Mouse (Mus musculus): ENCODE results near the gene Gm20388. TPM values are rescaled to one million over a fixed set of nuclear protein-coding genes. Genes with fewer than 3 reads are reported as not detected.
A peak's percentile ranks its signal among the peaks of the same experiment; 100 is the strongest.
"Not testable (repeated sequence)": the region's sequence is repeated elsewhere in the genome, so short reads cannot be mapped to it uniquely, and the experiment has no call there.

Gm20388 gene
- polyA plus RNA-seq, 1 experiment from 2014 or later: not detected

GRCm38 (mm10) chr8:121127291-121127701 is 1216.7 kb downstream of the Gm20388 start:
- peaks cover 20% of the 10 kb centered on the region for H3K4me1 ChIP-seq
- no peak overlapping the region for H3K9ac ChIP-seq (replicated peaks)
- WGBS: 2% methylated on average over 11 of the region's 11 CpGs
- H3K4me3 ChIP-seq: no peak overlapping the region
- no peaks in the 10 kb centered on the region for H3K36me3 ChIP-seq
- no peak overlapping the region for H3K4me2 ChIP-seq (replicated peaks)
- peaks cover 97% of the 10 kb centered on the region for H3K27me3 ChIP-seq
- H3K27ac ChIP-seq (replicated peaks): no peak overlapping the region
- H3K9me3 ChIP-seq: no peaks in the 10 kb centered on the region
- no peak for ATAC-seq (replicated peaks)

DNA sequence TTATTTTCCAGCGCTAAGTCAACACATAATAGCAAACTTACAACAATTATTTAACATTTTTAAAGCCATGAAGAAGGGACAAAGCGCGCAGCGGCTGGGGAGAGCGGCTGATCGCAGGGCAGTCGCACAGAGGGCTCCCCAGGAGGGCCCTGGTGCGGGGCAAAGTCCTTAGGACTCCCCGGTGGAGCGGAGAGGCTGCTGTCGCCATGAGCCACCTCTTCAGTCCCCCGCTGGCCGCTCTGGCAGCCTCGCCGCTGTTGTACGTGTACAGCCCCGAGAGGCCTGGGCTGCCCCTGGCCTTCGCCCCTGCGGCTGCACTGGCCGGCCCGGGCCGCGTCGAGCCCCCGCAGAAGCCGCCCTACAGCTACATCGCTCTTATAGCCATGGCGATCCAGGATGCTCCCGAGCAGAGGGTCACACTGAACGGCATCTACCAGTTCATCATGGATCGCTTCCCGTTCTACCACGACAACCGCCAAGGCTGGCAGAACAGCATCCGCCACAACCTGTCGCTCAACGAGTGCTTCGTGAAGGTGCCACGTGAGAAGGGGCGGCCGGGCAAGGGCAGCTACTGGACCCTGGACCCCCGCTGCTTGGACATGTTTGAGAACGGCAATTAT is 1217.2 kb downstream of the Gm20388 start, which contains the start of gene Foxl1:
Gene Foxl1 (plus strand): TSS at position 185 of the 620 bp plus-strand sequence.
- under 1% methylated on average over 43 of the region's 43 CpGs for WGBS
- H3K4me3 ChIP-seq: peak within 1 kb of the TSS; percentile 12
- peaks cover 97% of the 10 kb centered on the region for H3K27me3 ChIP-seq
- peak within 1 kb of the TSS; percentile 7; the same call in 1 of the 2 replicates for H3K4me2 ChIP-seq (replicated peaks)
- H3K36me3 ChIP-seq: no peaks in the 10 kb centered on the region
- no peak within 1 kb of the TSS for H3K27ac ChIP-seq (replicated peaks)
- ATAC-seq (replicated peaks): no peak
- H3K9me3 ChIP-seq: no peaks in the 10 kb centered on the region
- no peak within 1 kb of the TSS for H3K9ac ChIP-seq (replicated peaks)
- peaks cover 20% of the 10 kb centered on the region for H3K4me1 ChIP-seq

DNA sequence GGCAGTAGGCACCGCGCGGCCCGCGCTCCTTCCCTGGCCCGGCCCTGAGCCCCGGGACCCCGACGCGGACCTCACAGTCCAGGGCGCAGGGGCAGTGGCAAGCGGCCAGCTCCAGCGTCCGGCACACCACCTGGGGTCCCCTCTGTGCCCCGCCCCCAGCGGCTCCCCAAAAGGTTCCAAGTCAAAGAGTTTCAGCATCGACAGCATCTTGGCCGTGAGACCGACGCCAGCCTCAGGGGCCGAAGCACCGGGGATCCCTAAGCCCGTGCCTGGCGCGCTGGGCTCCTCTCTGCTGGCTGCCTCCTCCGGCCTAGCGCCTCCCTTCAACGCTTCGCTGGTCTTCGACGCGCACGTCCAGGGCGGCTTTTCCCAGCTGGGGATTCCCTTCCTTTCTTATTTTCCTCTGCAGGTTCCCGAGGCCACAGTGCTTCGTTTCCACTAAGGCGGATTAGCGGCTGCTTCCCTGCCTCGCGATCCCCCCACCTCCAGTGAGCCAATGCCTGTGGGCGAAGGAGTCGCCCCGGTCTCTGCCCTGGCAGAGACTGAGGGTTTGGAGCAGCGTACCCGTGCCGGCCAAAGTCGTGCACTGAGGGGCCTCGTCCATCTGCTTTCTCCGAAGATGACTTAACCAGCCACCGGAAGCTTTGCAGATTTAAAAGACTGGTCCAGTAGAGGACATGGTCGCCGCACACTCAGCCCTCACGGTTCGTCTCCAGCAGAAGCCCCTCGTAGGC is 1218.1 kb downstream of the Gm20388 start:
- 1% methylated on average over 55 of the region's 55 CpGs for WGBS
- ATAC-seq (replicated peaks): no peak

DNA sequence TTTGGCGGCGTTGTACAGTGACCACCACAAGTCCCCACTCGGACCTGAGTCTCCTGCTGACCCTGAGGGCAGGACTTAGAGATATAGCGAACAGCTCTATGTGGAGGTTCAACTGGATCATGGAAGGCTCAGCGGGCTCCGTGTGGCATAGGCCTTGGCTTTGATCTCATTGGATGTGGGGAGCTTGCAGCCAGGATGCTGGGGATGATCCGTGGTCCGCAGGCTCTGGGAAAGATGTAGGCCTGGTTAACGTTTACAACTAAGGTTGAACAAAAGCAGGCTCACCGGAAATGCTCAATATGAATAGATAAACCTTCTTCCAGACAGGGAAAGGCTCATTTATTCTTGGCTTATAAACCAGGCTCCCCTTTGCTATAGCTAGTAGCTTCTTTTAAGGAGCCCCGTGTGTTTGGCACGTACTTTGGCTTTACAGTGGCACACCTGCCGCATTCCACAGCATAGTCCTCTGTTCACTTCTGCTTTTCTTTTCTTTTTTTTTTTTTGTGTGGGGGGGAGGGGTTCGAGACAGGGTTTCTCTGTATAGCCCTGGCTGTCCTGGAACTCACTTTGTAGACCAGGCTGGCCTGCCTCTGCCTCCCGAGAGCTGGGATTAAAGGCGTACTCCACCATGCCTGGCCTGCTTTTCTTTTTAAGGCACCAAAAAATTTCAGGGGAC is 1218.8 kb downstream of the Gm20388 start:
- Histone ChIP-seq H3K27me3 (peaks cover 87% of the 10 kb centered on the region), H3K4me1 (peaks cover 20% of the 10 kb centered on the region), H3K36me3 (no peaks in the 10 kb centered on the region), H3K27ac (replicated peaks) (no peak overlapping the region), H3K9me3 (no peaks in the 10 kb centered on the region), H3K4me2 (replicated peaks) (no peak overlapping the region), H3K4me3 (no peak overlapping the region), H3K9ac (replicated peaks) (no peak overlapping the region)
- no peak for ATAC-seq (replicated peaks)
- WGBS: 12% methylated on average over 16 of the region's 16 CpGs

More for the DNA sequence above, 1218.1 kb downstream of the Gm20388 start:
- no peak overlapping the region for H3K27ac ChIP-seq (replicated peaks)
- peaks cover 90% of the 10 kb centered on the region for H3K27me3 ChIP-seq
- H3K36me3 ChIP-seq: no peaks in the 10 kb centered on the region
- no peak overlapping the region for H3K9ac ChIP-seq (replicated peaks)
- peak overlapping the region; percentile 12 for H3K4me3 ChIP-seq
- no peaks in the 10 kb centered on the region for H3K9me3 ChIP-seq
- peak overlapping the region; percentile 7; the same call in 1 of the 2 replicates for H3K4me2 ChIP-seq (replicated peaks)
- H3K4me1 ChIP-seq: peaks cover 20% of the 10 kb centered on the region

DNA sequence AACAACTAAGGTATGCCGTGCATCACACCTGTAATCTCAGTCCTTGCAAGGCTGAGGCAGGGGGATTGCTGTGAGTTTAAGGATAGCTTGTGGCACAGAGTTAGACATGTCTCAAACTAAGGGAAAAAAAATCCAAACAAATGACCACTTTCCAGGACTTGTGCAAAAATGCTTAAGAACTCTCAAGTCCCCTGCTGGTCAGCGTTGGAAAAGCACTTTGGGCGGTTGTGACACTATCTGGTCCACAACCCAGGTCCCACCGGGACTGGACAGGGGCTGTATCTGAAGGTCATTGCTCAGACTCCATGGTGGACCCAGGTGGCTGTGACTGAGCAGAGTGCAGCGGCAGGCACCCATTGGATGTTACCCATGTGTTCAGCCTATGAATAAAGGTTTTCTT is 1219.9 kb downstream of the Gm20388 start:
- WGBS: 33% methylated on average over 5 of the region's 5 CpGs
- no peak for ATAC-seq (replicated peaks)
- Histone ChIP-seq H3K9me3 (no peaks in the 10 kb centered on the region), H3K4me3 (no peak overlapping the region), H3K27ac (replicated peaks) (no peak overlapping the region), H3K36me3 (no peaks in the 10 kb centered on the region), H3K4me1 (peaks cover 17% of the 10 kb centered on the region), H3K9ac (replicated peaks) (no peak overlapping the region), H3K4me2 (replicated peaks) (no peak overlapping the region), H3K27me3 (peaks cover 75% of the 10 kb centered on the region)

GRCm38 (mm10) chr8:121132961-121133513 is 1222.4 kb downstream of the Gm20388 start:
- Histone ChIP-seq H3K27ac (replicated peaks) (no peak overlapping the region), H3K9ac (replicated peaks) (no peak overlapping the region), H3K27me3 (peaks cover 50% of the 10 kb centered on the region), H3K4me1 (peaks cover 11% of the 10 kb centered on the region), H3K9me3 (no peaks in the 10 kb centered on the region), H3K4me3 (no peak overlapping the region), H3K4me2 (replicated peaks) (no peak overlapping the region), H3K36me3 (no peaks in the 10 kb centered on the region)
- no peak for ATAC-seq (replicated peaks)
- WGBS: 71% methylated on average over 5 of the region's 5 CpGs

DNA sequence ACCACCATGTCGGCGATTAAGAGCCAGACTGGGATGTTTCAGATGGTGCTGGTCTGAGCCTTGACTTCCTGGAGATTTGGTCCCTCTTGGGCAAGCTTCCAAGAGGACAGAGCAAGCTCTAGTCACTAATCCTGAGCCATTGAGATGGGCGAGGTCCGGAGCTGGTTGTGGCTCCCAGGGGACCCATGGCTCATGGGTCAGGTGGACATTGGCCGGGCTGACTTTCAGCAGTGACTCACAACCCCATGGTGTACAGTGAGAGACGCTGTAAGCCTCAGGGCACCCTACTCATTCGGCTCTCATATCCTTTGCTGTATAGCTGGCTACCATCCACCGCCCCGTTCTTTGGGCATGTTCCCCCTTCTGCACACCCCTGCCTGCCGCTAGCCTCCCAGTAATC is 1223.5 kb downstream of the Gm20388 start:
- H3K27me3 ChIP-seq: peaks cover 40% of the 10 kb centered on the region
- no peak overlapping the region for H3K27ac ChIP-seq (replicated peaks)
- peaks cover under 1% of the 10 kb centered on the region; the same call in 1 of the 2 replicates for H3K4me1 ChIP-seq
- H3K4me2 ChIP-seq (replicated peaks): no peak overlapping the region
- no peaks in the 10 kb centered on the region for H3K36me3 ChIP-seq
- H3K9me3 ChIP-seq: no peaks in the 10 kb centered on the region
- 86% methylated on average over 10 of the region's 10 CpGs for WGBS
- H3K4me3 ChIP-seq: no peak overlapping the region
- ATAC-seq (replicated peaks): no peak
- no peak overlapping the region for H3K9ac ChIP-seq (replicated peaks)

DNA sequence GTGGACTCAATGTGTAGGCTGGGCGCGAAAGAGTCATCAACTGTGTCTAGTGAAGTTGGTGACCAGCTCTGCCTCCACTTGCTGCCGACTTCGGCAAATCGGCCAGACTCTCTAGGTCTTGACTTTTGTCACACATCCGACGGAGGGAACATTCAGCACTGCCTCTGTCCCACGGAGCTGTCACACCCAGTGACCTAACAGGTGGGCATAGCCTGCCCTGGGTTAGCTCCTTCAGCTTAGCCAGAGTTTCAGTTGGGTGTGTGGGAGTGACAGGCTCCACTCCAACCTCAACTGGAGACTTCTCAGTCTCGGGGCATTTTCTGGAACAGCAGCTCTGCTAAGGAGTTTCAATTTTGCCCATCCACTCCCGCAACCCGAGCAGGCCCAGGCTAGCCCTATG is 1223.9 kb downstream of the Gm20388 start:
- H3K27ac ChIP-seq (replicated peaks): no peak overlapping the region
- no peaks in the 10 kb centered on the region for H3K36me3 ChIP-seq
- 85% methylated on average over 11 of the region's 11 CpGs for WGBS
- no peak overlapping the region for H3K9ac ChIP-seq (replicated peaks)
- H3K9me3 ChIP-seq: no peaks in the 10 kb centered on the region
- H3K4me3 ChIP-seq: no peak overlapping the region
- H3K4me1 ChIP-seq: no peaks in the 10 kb centered on the region
- no peak for ATAC-seq (replicated peaks)
- H3K4me2 ChIP-seq (replicated peaks): no peak overlapping the region
- H3K27me3 ChIP-seq: peaks cover 36% of the 10 kb centered on the region

DNA sequence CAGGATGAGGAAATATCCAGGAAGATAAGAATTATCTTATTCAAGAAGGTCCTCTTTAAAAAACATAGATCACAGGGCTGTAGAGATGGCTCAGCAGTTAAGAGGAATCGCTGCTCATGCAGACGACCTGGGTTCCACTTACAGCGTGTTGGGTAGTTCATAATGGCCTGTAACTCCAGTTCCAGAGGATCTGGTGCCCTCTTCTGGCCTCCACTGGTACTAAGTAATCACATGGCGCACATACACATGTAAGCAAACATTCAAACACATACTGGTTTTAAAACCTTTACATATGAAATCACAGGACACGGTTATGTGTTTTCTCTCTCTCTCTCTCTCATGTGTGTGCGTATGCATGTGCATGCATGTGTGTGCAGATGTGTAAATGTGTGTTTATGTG is 1226.2 kb downstream of the Gm20388 start:
- Histone ChIP-seq H3K9ac (replicated peaks) (no peak overlapping the region), H3K4me3 (no peak overlapping the region), H3K4me1 (no peaks in the 10 kb centered on the region), H3K27me3 (peaks cover 14% of the 10 kb centered on the region), H3K9me3 (no peaks in the 10 kb centered on the region), H3K4me2 (replicated peaks) (no peak overlapping the region), H3K27ac (replicated peaks) (no peak overlapping the region), H3K36me3 (no peaks in the 10 kb centered on the region)
- 94% methylated on average over 6 of the region's 6 CpGs for WGBS
- no peak for ATAC-seq (replicated peaks)

- not testable (repeated sequence) for ATAC-seq (replicated peaks)
- 66% methylated on average over 4 of the region's 6 CpGs for WGBS
These were observed 1235.0 kb downstream of the Gm20388 start for GRCm38 (mm10) chr8:121145457-121146134.

DNA sequence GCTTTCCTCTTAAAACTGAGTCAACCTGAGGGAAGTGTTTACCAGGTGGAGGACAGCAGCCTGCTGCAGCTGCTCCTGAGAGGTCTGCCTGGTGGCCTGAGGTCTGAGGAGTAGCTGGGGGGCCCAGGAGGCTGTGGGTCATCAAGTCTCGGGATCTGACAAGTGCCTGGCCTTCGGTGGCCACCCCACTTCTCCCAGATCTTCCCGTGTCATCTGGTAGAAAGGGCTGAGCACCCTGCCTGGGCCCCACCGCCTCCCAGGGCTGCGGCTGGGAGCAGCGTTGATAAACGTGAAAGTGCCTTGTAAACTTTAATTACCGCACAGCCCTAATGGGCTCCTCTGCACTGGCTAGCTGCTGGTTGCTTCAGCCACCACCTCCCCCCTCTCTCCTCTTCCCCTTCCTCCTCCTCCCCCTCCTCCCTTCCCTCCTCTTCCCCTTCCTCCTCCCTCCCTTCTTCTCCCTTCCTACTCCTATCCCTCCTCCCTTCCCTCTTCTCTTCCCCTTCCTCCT is 1238.0 kb downstream of the Gm20388 start:
- H3K27ac ChIP-seq (replicated peaks): no peak overlapping the region
- no peaks in the 10 kb centered on the region for H3K36me3 ChIP-seq
- no peak overlapping the region for H3K9ac ChIP-seq (replicated peaks)
- WGBS: 44% methylated on average over 8 of the region's 8 CpGs
- no peaks in the 10 kb centered on the region for H3K4me1 ChIP-seq
- no peak for ATAC-seq (replicated peaks)
- H3K27me3 ChIP-seq: no peaks in the 10 kb centered on the region
- no peaks in the 10 kb centered on the region for H3K9me3 ChIP-seq
- no peak overlapping the region for H3K4me3 ChIP-seq
- H3K4me2 ChIP-seq (replicated peaks): no peak overlapping the region

More at GRCm38 (mm10) chr8:121145457-121146134, 1235.0 kb downstream of the Gm20388 start:
- not testable (repeated sequence) for H3K36me3 ChIP-seq; H3K9ac ChIP-seq (replicated peaks); H3K9me3 ChIP-seq; H3K4me1 ChIP-seq; H3K4me2 ChIP-seq (replicated peaks); H3K27ac ChIP-seq (replicated peaks); H3K27me3 ChIP-seq; H3K4me3 ChIP-seq

Data from forebrain, embryonic 15.5 days (tissue).